Mouse (Mus musculus) erythroblast, embryonic 14.5 days (primary cell): ENCODE measurements around the gene Zfp467. TPM values are rescaled to one million over a fixed set of nuclear protein-coding genes. Genes with fewer than 3 reads are reported as not detected.

Experiments
- H3K27me3 ChIP-seq: 2 replicates; pipeline ENCODE4 v1.6.1; 2012; ENCODE audit warnings: inconsistent platforms; ENCODE audit not compliant: control insufficient read depth
- H3K36me3 ChIP-seq: 2 replicates; pipeline ENCODE4 v1.6.1; 2012; ENCODE audit warnings: mild to moderate bottlenecking, inconsistent platforms; ENCODE audit not compliant: control insufficient read depth
- H3K4me1 ChIP-seq: 2 replicates; pipeline ENCODE4 v1.6.1; 2012; ENCODE audit warnings: inconsistent platforms; ENCODE audit not compliant: control insufficient read depth
- H3K4me3 ChIP-seq: replicated peaks from 2 replicates; pipeline ENCODE3; 2012; ENCODE audit warnings: moderate library complexity, mild to moderate bottlenecking, inconsistent platforms
- H3K9me3 ChIP-seq: 2 replicates; pipeline ENCODE4 v1.6.1; 2012; ENCODE audit warnings: low read length, inconsistent platforms, mixed read lengths; ENCODE audit not compliant: control insufficient read depth
- GATA1 ChIP-seq: IDR thresholded peaks from 2 replicates; pipeline ENCODE4 v1.6.1; 2012; ENCODE audit warnings: low read length, inconsistent platforms, mixed read lengths
- TAL1 ChIP-seq: IDR thresholded peaks from 3 replicates; pipeline ENCODE4 v1.6.1; 2012; ENCODE audit warnings: low read length, inconsistent platforms, mixed read lengths
- polyA plus RNA-seq: library from polyadenylated mRNA; stranded (reverse); fragments of >175 nt; gene quantifications from 2 replicates; pipeline ENCODE4 v1.2.3, GENCODE M21; 2012

Zfp467 gene
- polyA plus RNA-seq, 1 experiment, result 0.07 TPM

- Histone ChIP-seq H3K4me3 (no peak overlapping the region), H3K36me3 (peaks cover 18% of the 10 kb centered on the region), H3K4me1 (no peaks in the 10 kb centered on the region), H3K27me3 (no peaks in the 10 kb centered on the region), H3K9me3 (no peaks in the 10 kb centered on the region)
- no peak for TF ChIP-seq GATA1
- TF ChIP-seq TAL1, result no peak
Observed at GRCm38 (mm10) chr6:48416486-48416885, 29.1 kb downstream of the Zfp467 start.

- H3K27me3 ChIP-seq, result no peaks in the 10 kb centered on the region
- peaks cover 18% of the 10 kb centered on the region for H3K36me3 ChIP-seq
- TF ChIP-seq TAL1 (no peak), GATA1 (no peak)
- H3K9me3 ChIP-seq, result no peaks in the 10 kb centered on the region
- no peak overlapping the region for H3K4me3 ChIP-seq
- H3K4me1 ChIP-seq, result no peaks in the 10 kb centered on the region
Observed at GRCm38 (mm10) chr6:48415636-48416035, 30.0 kb downstream of the Zfp467 start.

DNA sequence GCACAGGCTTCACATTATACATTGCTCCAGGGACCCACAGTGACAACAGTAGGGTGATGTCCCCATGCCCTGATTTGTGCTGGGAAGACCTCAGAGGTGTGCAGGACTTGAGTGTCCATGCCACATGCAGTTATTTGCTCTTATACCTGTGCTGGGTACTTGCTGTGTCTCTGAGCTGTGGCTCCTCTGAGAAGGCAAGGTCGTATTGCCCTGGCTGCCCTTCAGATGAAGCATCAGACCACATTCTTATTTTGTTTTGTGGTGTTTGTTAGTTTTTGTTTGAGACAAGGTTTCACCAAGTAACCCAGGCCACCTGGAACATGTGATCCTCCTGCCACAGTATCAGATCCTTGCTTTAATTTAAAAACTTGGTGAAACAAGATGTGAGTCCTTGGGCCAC is 30.7 kb downstream of the Zfp467 start:
- H3K9me3 ChIP-seq, result no peaks in the 10 kb centered on the region
- peaks cover 18% of the 10 kb centered on the region for H3K36me3 ChIP-seq

GRCm38 (mm10) chr6:48413081-48413480 is 32.5 kb downstream of the Zfp467 start:
- Histone ChIP-seq H3K4me3 (no peak overlapping the region), H3K9me3 (no peaks in the 10 kb centered on the region), H3K36me3 (peaks cover 18% of the 10 kb centered on the region), H3K27me3 (no peaks in the 10 kb centered on the region), H3K4me1 (no peaks in the 10 kb centered on the region)
- TF ChIP-seq GATA1, result no peak
- TF ChIP-seq TAL1, result no peak

More for the DNA sequence above, 30.7 kb downstream of the Zfp467 start:
- no peaks in the 10 kb centered on the region for H3K4me1 ChIP-seq
- TF ChIP-seq TAL1, result no peak
- no peak for TF ChIP-seq GATA1
- no peak overlapping the region for H3K4me3 ChIP-seq
- H3K27me3 ChIP-seq, result no peaks in the 10 kb centered on the region

DNA sequence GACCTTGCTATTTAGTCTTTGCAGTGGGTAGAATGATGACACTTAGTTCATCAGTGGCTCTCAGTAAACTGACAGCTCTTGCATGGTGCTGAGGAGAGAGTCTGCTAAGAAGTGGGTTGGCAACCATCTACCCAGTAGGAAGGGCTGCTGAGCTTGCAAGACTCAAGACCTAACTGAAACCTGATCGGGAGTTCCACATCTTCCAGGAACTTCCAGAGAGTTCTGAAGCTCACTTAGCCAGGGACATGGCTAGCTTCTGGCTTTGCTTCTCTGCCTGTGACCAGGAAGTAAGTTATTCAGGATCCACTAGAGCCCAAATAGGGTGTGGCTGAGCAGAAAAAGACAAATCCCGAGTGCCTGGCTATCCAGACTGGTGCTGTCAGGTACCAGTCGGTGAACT is 33.0 kb downstream of the Zfp467 start:
- Histone ChIP-seq H3K4me3 (no peak overlapping the region), H3K9me3 (no peaks in the 10 kb centered on the region), H3K36me3 (peaks cover 18% of the 10 kb centered on the region), H3K27me3 (no peaks in the 10 kb centered on the region), H3K4me1 (no peaks in the 10 kb centered on the region)
- TF ChIP-seq GATA1 (no peak), TAL1 (no peak)

DNA sequence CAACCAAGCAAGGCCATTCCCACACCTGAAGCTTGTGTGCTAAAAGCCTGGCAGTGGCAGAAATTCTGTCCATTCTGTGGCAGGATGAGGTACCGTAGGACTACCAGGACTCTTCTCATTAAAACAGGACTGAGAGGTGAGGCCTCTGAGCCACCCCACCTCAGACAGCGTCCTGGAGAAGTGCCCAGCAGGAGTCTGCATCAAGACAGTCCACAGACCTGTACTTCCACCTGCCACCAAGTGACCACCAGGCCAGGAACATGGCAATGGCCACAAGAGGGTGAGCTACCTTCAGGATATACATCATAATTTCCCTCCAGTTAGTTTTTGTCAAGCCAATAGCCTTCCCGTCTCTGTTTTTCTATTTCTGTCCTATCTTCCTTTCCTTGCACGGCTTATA is 33.5 kb downstream of the Zfp467 start:
- H3K36me3 ChIP-seq, result peaks cover 18% of the 10 kb centered on the region
- no peak overlapping the region for H3K4me3 ChIP-seq
- H3K4me1 ChIP-seq, result no peaks in the 10 kb centered on the region
- no peaks in the 10 kb centered on the region for H3K27me3 ChIP-seq
- no peaks in the 10 kb centered on the region for H3K9me3 ChIP-seq
- no peak for TF ChIP-seq GATA1
- TF ChIP-seq TAL1, result no peak

GRCm38 (mm10) chr6:48411193-48412092 is 34.2 kb downstream of the Zfp467 start:
- Histone ChIP-seq H3K4me3 (no peak overlapping the region), H3K27me3 (no peaks in the 10 kb centered on the region), H3K9me3 (no peaks in the 10 kb centered on the region), H3K36me3 (peaks cover 17% of the 10 kb centered on the region), H3K4me1 (no peaks in the 10 kb centered on the region)
- TF ChIP-seq TAL1 (no peak), GATA1 (no peak)

DNA sequence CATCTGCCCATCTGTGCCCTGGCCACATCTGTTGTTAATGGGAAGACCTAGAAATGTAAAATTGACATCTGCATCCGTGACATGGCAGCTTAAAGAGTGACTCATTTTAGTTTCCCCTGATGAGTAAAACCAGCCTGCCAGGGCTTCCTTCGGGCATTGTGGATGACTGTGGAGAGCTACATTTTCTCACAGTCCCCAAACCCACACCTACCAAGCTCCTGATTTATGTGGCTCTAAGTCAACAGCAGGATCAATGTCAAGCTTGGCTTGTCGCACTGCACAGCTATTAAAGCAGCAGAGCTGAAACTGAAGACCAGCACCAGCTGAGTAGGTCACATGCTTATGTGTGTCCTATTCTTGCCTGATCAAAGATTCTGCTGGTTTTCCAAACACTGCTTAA is 35.1 kb downstream of the Zfp467 start:
- no peak overlapping the region for H3K4me3 ChIP-seq
- no peak for TF ChIP-seq GATA1
- TF ChIP-seq TAL1, result no peak
- H3K4me1 ChIP-seq, result no peaks in the 10 kb centered on the region
- peaks cover 13% of the 10 kb centered on the region; the same call in 1 of the 2 replicates for H3K36me3 ChIP-seq
- H3K27me3 ChIP-seq, result no peaks in the 10 kb centered on the region
- H3K9me3 ChIP-seq, result no peaks in the 10 kb centered on the region

DNA sequence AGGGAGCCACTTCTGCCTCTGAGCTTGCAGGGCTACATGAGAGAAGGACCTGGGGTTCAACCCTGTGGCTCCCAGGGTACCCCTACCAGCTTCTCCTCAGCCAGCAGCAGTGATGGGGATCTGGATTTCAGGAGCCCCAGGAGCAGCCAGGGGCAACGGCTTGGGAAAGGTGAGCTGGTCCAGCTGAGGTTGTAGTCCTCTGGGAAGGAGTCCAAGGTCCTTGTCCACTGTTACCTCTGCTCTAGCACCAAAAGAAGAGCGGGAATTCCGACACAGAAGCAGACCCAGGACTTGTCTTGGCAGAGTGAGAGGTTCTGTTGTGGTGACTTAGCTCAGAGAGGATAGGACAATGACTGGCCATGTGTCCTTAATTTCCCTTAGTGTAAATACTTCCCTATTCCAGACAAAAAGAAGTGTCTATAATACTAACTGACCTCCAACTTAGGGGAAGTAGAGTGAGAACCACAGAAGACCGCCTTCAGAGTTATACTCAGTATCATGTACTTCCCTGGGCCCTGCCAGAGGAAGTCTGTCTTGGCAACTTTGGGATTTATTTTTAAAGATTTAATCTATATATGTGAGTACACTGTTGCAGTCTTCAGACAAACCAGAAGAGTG is 35.8 kb downstream of the Zfp467 start:
- Histone ChIP-seq H3K27me3 (no peaks in the 10 kb centered on the region), H3K9me3 (no peaks in the 10 kb centered on the region), H3K4me1 (no peaks in the 10 kb centered on the region), H3K4me3 (no peak overlapping the region), H3K36me3 (peaks cover 11% of the 10 kb centered on the region; the same call in 1 of the 2 replicates)
- TF ChIP-seq TAL1 (no peak), GATA1 (no peak)
